Mouse (Mus musculus) kidney, adult 9 months (tissue): Measurements from ENCODE around the gene Bpifb4.

Source experiments
- DNase-seq: peaks from one replicate; pipeline ENCODE4 v3.0.0; 2022

Gene Bpifb4

GRCm38 (mm10) chr2:153937843-153938242, at the start of gene Bpifb4:
Bpifb4 (plus strand) TSS chr2:153938212.
- no peak for DNase-seq

- no peak for DNase-seq
Measured at GRCm38 (mm10) chr2:153899111-153899510, 38.9 kb upstream of the Bpifb4 start.

- no peak for DNase-seq
Measured at GRCm38 (mm10) chr2:153900088-153900487, 37.9 kb upstream of the Bpifb4 start, which contains the start of gene Bpifb6. Bpifb6 (plus strand) TSS chr2:153900388.

- no peak for DNase-seq
Measured at GRCm38 (mm10) chr2:153902726-153903125, 35.3 kb upstream of the Bpifb4 start.

- DNase-seq = no peak
Measured at GRCm38 (mm10) chr2:153906626-153907025, 31.4 kb upstream of the Bpifb4 start.

GRCm38 (mm10) chr2:153914151-153914550, 23.9 kb upstream of the Bpifb4 start:
- DNase-seq = no peak

GRCm38 (mm10) chr2:153917930-153918329, 20.1 kb upstream of the Bpifb4 start, which contains the start of gene Bpifb3:
Bpifb3 (plus strand) TSS chr2:153918230.
- DNase-seq = no peak

GRCm38 (mm10) chr2:153921246-153921645, 16.8 kb upstream of the Bpifb4 start:
- no peak for DNase-seq

GRCm38 (mm10) chr2:153929871-153930413, 8.1 kb upstream of the Bpifb4 start:
- peak; percentile 43 for DNase-seq

- no peak for DNase-seq
Measured at GRCm38 (mm10) chr2:153931125-153931524, 6.9 kb upstream of the Bpifb4 start.

- DNase-seq = no peak
Measured at GRCm38 (mm10) chr2:153933311-153933710, 4.7 kb upstream of the Bpifb4 start.

- no peak for DNase-seq
Measured at GRCm38 (mm10) chr2:153935348-153935747, 2.7 kb upstream of the Bpifb4 start.

GRCm38 (mm10) chr2:153943537-153943936, 5.5 kb downstream of the Bpifb4 start:
- peak; percentile 49 for DNase-seq

GRCm38 (mm10) chr2:153944567-153944966, 6.6 kb downstream of the Bpifb4 start:
- DNase-seq = no peak

- peak; percentile 60 for DNase-seq
Measured at GRCm38 (mm10) chr2:153952897-153953296, 14.9 kb downstream of the Bpifb4 start.

GRCm38 (mm10) chr2:153953836-153954235, 15.8 kb downstream of the Bpifb4 start:
- peak; percentile 25 for DNase-seq

GRCm38 (mm10) chr2:153962821-153963331, 24.9 kb downstream of the Bpifb4 start:
- no peak for DNase-seq

- DNase-seq = no peak
Measured at GRCm38 (mm10) chr2:153963334-153963733, 25.3 kb downstream of the Bpifb4 start.

GRCm38 (mm10) chr2:153970221-153970620, 32.2 kb downstream of the Bpifb4 start:
- DNase-seq = no peak

GRCm38 (mm10) chr2:153974582-153974981, 36.6 kb downstream of the Bpifb4 start, which contains the start of gene Bpifa6:
Bpifa6 (plus strand) TSS chr2:153974945.
- no peak for DNase-seq

- DNase-seq = peak; percentile 87
Measured at GRCm38 (mm10) chr2:153995770-153996169, 57.8 kb downstream of the Bpifb4 start.

GRCm38 (mm10) chr2:154000501-154000900, 62.5 kb downstream of the Bpifb4 start:
- DNase-seq = no peak

- DNase-seq = peak; percentile 9
Measured at GRCm38 (mm10) chr2:154001056-154001455, 63.0 kb downstream of the Bpifb4 start.

- no peak for DNase-seq
Measured at GRCm38 (mm10) chr2:154004456-154004855, 66.4 kb downstream of the Bpifb4 start.

- DNase-seq = no peak
Measured at GRCm38 (mm10) chr2:154005094-154005493, 67.1 kb downstream of the Bpifb4 start.
